Mouse (Mus musculus) liver, embryonic 15.5 days (tissue): ENCODE measurements around the gene Acly. TPM values are rescaled to one million over a fixed set of nuclear protein-coding genes. Genes with fewer than 3 reads are reported as not detected.
A peak's percentile ranks its signal among the peaks of the same experiment; 100 is the strongest.

ENCODE experiments used
- ATAC-seq: fragments of 200-750 bp; cut with Nextera tagmentation; 2 replicates; pipeline ENCODE4 v1.8.0; 2017; ENCODE audit warnings: moderate number of reproducible peaks, mild to moderate bottlenecking, moderate library complexity; ENCODE audit not compliant: insufficient read depth
- H3K27ac ChIP-seq: fragments of 300-500 bp; sonication (generic); replicated peaks from 2 replicates; pipeline ENCODE4 v1.5.1; 2015; ENCODE audit warnings: mild to moderate bottlenecking, inconsistent platforms
- H3K27me3 ChIP-seq: fragments of 300-500 bp; sonication (generic); 2 replicates; pipeline ENCODE4 v1.6.1; 2015; ENCODE audit warnings: mild to moderate bottlenecking, inconsistent platforms
- H3K36me3 ChIP-seq: fragments of 300-500 bp; sonication (generic); replicated peaks from 2 replicates; pipeline ENCODE4 v1.6.1; 2015; ENCODE audit warnings: moderate library complexity, mild to moderate bottlenecking, inconsistent platforms
- H3K4me1 ChIP-seq: fragments of 300-500 bp; sonication (generic); replicated peaks from 2 replicates; pipeline ENCODE4 v1.6.1; 2015; ENCODE audit warnings: inconsistent platforms
- H3K4me2 ChIP-seq: fragments of 300-500 bp; sonication (generic); 2 replicates; pipeline ENCODE4 v1.6.1; 2015; ENCODE audit warnings: moderate library complexity, mild to moderate bottlenecking, inconsistent platforms
- H3K4me3 ChIP-seq: fragments of 300-500 bp; sonication (generic); replicated peaks from 2 replicates; pipeline ENCODE4 v1.5.1; 2015; ENCODE audit warnings: mild to moderate bottlenecking, inconsistent platforms
- H3K9ac ChIP-seq: fragments of 300-500 bp; sonication (generic); 2 replicates; pipeline ENCODE4 v1.6.1; 2015; ENCODE audit warnings: moderate library complexity, mild to moderate bottlenecking, inconsistent platforms
- H3K9me3 ChIP-seq: fragments of 300-500 bp; sonication (generic); replicated peaks from 2 replicates; pipeline ENCODE4 v1.6.1; 2016; ENCODE audit warnings: inconsistent platforms
- WGBS: fragments of 180-500 bp; shearing (Covaris S2); methylation state at CpG from one replicate; pipeline ENCODE4 v1.1.7; 2015; ENCODE audit warnings: mixed read lengths; ENCODE audit not compliant: insufficient replicate concordance; 5-methylcytosine and 5-hydroxymethylcytosine counted together
- microRNA-seq: library from miRNA; unstranded; fragments of <30 nt; microRNA quantifications from one replicate; pipeline ENCODE4, GENCODE M21; 2016
- polyA plus RNA-seq: library from polyadenylated mRNA; unstranded; fragments of >200 nt; fragmentation: Nextera tagmentation; extraction: Ambion mirVana; gene quantifications from 2 replicates; pipeline ENCODE4 v1.2.1, GENCODE M21; 2015

The Acly gene
- polyA plus RNA-seq, 1 experiment from 2014 or later: 103 TPM

GRCm38 (mm10) chr11:100440691-100441522 is 86.9 kb downstream of the Acly start:
- H3K27me3 ChIP-seq: no peaks in the 10 kb centered on the region; the same call in 1 of the 2 replicates
- no peaks in the 10 kb centered on the region for H3K36me3 ChIP-seq
- peaks cover 20% of the 10 kb centered on the region for H3K4me1 ChIP-seq
- H3K4me2 ChIP-seq: peak overlapping the region; percentile 92
- peak overlapping the region; percentile 68 for H3K4me3 ChIP-seq
- ATAC-seq: peak; percentile 87
- no peaks in the 10 kb centered on the region for H3K9me3 ChIP-seq
- 1% methylated on average over 52 of the region's 52 CpGs for whole genome bisulfite sequencing
- no peak overlapping the region for H3K27ac ChIP-seq
- peak overlapping the region; percentile 69 for H3K9ac ChIP-seq

DNA sequence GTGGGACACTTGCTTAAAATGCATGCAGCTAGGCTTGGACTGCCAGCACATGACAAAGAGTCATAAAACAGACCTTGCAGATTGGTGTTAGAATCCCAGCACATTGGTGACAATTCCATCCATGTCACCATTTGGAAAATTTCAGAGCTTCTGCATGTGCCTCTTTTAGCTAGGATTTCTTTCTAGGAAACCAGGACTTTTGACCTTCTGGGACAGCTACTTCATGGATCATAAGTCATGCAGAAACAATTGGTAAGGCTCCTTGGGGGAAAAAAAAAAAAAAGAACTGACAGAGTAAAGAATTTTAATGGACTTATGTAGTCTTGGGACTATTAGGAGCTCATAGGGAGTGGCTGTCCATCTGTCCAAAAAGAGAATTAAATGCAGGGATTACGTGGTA is 89.9 kb downstream of the Acly start:
- Histone ChIP-seq H3K27me3 (no peaks in the 10 kb centered on the region; the same call in 1 of the 2 replicates), H3K9me3 (no peaks in the 10 kb centered on the region), H3K9ac (no peak overlapping the region), H3K4me3 (no peak overlapping the region), H3K36me3 (0 out of 2 replicates have a peak, but pooled peaks cover 2% of the 10 kb centered on the region), H3K4me2 (no peak overlapping the region), H3K4me1 (peaks cover 20% of the 10 kb centered on the region), H3K27ac (no peak overlapping the region)
- 90% methylated on average over 1 of the region's 1 CpGs for WGBS
- ATAC-seq: no peak

DNA sequence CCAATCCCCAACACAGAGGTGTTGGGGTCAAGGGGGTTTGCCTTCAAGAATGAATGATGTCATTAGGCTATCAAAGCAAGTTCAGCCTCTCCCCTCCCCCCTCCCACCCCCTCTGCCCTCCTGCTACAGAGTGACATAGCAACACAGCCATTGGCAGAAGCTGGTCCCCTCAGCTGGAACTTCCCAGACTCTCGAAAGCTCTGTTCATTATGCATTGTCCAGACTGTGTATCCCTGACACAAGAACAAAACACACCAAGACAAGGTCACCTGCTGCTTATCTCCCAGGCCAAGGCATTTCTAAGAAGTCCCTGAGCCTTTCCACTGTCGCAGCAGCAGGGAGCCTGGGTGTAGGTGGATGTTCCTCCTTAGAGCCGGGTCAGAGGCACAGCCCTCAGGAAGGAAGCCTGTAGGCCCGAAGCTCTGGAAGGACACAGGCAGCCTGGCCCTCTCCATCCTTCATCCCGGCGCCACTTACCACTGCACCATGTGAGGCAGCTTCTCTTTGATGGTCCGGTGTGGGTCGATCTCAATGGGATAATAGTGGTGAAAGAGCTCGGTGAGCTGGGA is 92.0 kb downstream of the Acly start:
- H3K9me3 ChIP-seq: no peaks in the 10 kb centered on the region
- ATAC-seq: no peak
- peaks cover 13% of the 10 kb centered on the region for H3K4me1 ChIP-seq
- H3K4me2 ChIP-seq: no peak overlapping the region
- H3K27me3 ChIP-seq: no peaks in the 10 kb centered on the region
- H3K9ac ChIP-seq: no peak overlapping the region
- H3K36me3 ChIP-seq: 0 out of 2 replicates have a peak, but pooled peaks cover 4% of the 10 kb centered on the region
- H3K27ac ChIP-seq: no peak overlapping the region
- WGBS: 69% methylated on average over 9 of the region's 9 CpGs
- no peak overlapping the region for H3K4me3 ChIP-seq

DNA sequence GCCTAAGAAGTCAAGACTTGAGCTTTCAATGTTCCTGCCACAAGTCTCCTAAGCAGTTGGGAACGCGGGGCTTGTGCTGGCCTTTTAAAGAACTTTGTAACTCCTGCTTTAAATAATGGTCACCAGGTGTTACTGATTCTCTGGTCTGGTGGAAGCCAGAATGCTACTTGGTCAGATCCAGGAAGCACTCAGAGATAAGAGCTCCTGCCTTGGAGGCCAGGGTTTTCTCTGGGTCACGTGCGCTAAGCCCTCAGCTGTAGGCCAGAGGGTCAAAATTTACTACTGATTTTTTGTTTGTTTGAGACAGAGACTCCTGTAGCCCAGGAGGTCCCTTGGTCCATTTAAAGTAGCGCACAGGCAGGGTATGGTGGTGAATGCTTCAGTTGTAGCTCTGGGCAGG is 95.8 kb downstream of the Acly start:
- WGBS: 64% methylated on average over 5 of the region's 5 CpGs
- Histone ChIP-seq H3K36me3 (0 out of 2 replicates have a peak, but pooled peaks cover 4% of the 10 kb centered on the region), H3K27ac (no peak overlapping the region)

GRCm38 (mm10) chr11:100430052-100430451 is 97.7 kb downstream of the Acly start:
- no peak overlapping the region for H3K4me3 ChIP-seq
- peaks cover 6% of the 10 kb centered on the region; the same call in 1 of the 2 replicates for H3K4me1 ChIP-seq
- no peak overlapping the region for H3K27ac ChIP-seq
- no peaks in the 10 kb centered on the region for H3K27me3 ChIP-seq
- WGBS: 78% methylated on average over 7 of the region's 7 CpGs
- no peak overlapping the region for H3K9ac ChIP-seq
- 0 out of 2 replicates have a peak, but pooled peaks cover 4% of the 10 kb centered on the region for H3K36me3 ChIP-seq
- no peak for ATAC-seq
- no peaks in the 10 kb centered on the region for H3K9me3 ChIP-seq
- no peak overlapping the region for H3K4me2 ChIP-seq

More for the DNA sequence above, 95.8 kb downstream of the Acly start:
- H3K4me3 ChIP-seq: no peak overlapping the region
- H3K4me2 ChIP-seq: no peak overlapping the region
- no peaks in the 10 kb centered on the region for H3K4me1 ChIP-seq
- ATAC-seq: no peak
- no peaks in the 10 kb centered on the region for H3K9me3 ChIP-seq
- no peaks in the 10 kb centered on the region for H3K27me3 ChIP-seq
- H3K9ac ChIP-seq: no peak overlapping the region

- H3K36me3 ChIP-seq: 0 out of 2 replicates have a peak, but pooled peaks cover 4% of the 10 kb centered on the region
- no peak overlapping the region for H3K4me3 ChIP-seq
- H3K9ac ChIP-seq: no peak overlapping the region
- ATAC-seq: no peak
- WGBS: 63% methylated on average over 9 of the region's 9 CpGs
- peaks cover 6% of the 10 kb centered on the region; the same call in 1 of the 2 replicates for H3K4me1 ChIP-seq
- H3K27me3 ChIP-seq: no peaks in the 10 kb centered on the region
- H3K4me2 ChIP-seq: no peak overlapping the region
- H3K9me3 ChIP-seq: no peaks in the 10 kb centered on the region
- no peak overlapping the region for H3K27ac ChIP-seq
Measured at GRCm38 (mm10) chr11:100428612-100429199, 99.1 kb downstream of the Acly start.

GRCm38 (mm10) chr11:100426820-100427219 is 101.0 kb downstream of the Acly start:
- no peak overlapping the region for H3K9ac ChIP-seq
- H3K4me3 ChIP-seq: no peak overlapping the region
- H3K36me3 ChIP-seq: no peaks in the 10 kb centered on the region
- no peaks in the 10 kb centered on the region for H3K27me3 ChIP-seq
- no peak overlapping the region for H3K4me2 ChIP-seq
- WGBS: 55% methylated on average over 3 of the region's 3 CpGs
- no peak for ATAC-seq
- peaks cover 6% of the 10 kb centered on the region; the same call in 1 of the 2 replicates for H3K4me1 ChIP-seq
- no peaks in the 10 kb centered on the region for H3K9me3 ChIP-seq
- no peak overlapping the region for H3K27ac ChIP-seq

Small RNA genes lying within 50 kb of the gene (microRNA-seq; reads per million reads assigned to microRNA genes)
- gene Gm27374 (not detected), gene Mir7116 (not detected)

Other genes starting within 250 kb of the Acly start
- 1,286 and 1,576 TPM in 2 replicates for gene Eif1, start 208.1 kb downstream of the Acly start, polyA plus RNA-seq
- not detected in 2 replicates for gene Gast, start 193.6 kb downstream of the Acly start, polyA plus RNA-seq
- 0.33 and 0.45 TPM in 2 replicates for gene Hap1, start 171.9 kb downstream of the Acly start, polyA plus RNA-seq
- gene Jup, start 130.2 kb downstream of the Acly start, polyA plus RNA-seq: 14.0 and 15.7 TPM in 2 replicates
- gene P3h4, start 113.2 kb downstream of the Acly start, polyA plus RNA-seq: 3.6 and 4.0 TPM in 2 replicates
- 7.8 and 8.5 TPM in 2 replicates for gene Fkbp10, start 112.3 kb downstream of the Acly start, polyA plus RNA-seq
- gene Nt5c3b, start 86.2 kb downstream of the Acly start, polyA plus RNA-seq: 16.5 and 17.7 TPM in 2 replicates
- 0.06 and 0.14 TPM in 2 replicates for gene Klhl10, start 86.1 kb downstream of the Acly start, polyA plus RNA-seq
- gene Klhl11, start 55.3 kb downstream of the Acly start, polyA plus RNA-seq: 1.6 and 2.2 TPM in 2 replicates
- gene Ttc25, start 17.6 kb upstream of the Acly start, polyA plus RNA-seq: 0.07 and 0.14 TPM in 2 replicates
- gene Cnp, start 46.9 kb upstream of the Acly start, polyA plus RNA-seq: 14.2 and 15.1 TPM in 2 replicates
- gene Nkiras2, start 91.2 kb upstream of the Acly start, polyA plus RNA-seq: 18.8 and 19.2 TPM in 2 replicates
- 61.0 and 66.8 TPM in 2 replicates for gene Dnajc7, start 92.2 kb upstream of the Acly start, polyA plus RNA-seq
- not detected in 2 replicates for gene Zfp385c, start 164.5 kb upstream of the Acly start, polyA plus RNA-seq
- gene Dhx58, start 176.3 kb upstream of the Acly start, polyA plus RNA-seq: 2.7 and 2.8 TPM in 2 replicates
- gene Kat2a, start 184.5 kb upstream of the Acly start, polyA plus RNA-seq: 13.2 and 14.1 TPM in 2 replicates
- gene Hspb9, start 185.8 kb upstream of the Acly start, polyA plus RNA-seq: 0.24 TPM in 1 of 2 replicates, not detected in the other
- 19.2 and 20.2 TPM in 2 replicates for gene Rab5c, start 210.2 kb upstream of the Acly start, polyA plus RNA-seq
- not detected in 2 replicates for gene Kcnh4, start 231.9 kb upstream of the Acly start, polyA plus RNA-seq
- gene Hcrt, start 234.9 kb upstream of the Acly start, polyA plus RNA-seq: not detected in 2 replicates
- gene Ghdc, start 243.0 kb upstream of the Acly start, polyA plus RNA-seq: 1.5 and 1.9 TPM in 2 replicates